ENCODE assay signal across 8 mouse cellular contexts in the genomic region with DNA sequence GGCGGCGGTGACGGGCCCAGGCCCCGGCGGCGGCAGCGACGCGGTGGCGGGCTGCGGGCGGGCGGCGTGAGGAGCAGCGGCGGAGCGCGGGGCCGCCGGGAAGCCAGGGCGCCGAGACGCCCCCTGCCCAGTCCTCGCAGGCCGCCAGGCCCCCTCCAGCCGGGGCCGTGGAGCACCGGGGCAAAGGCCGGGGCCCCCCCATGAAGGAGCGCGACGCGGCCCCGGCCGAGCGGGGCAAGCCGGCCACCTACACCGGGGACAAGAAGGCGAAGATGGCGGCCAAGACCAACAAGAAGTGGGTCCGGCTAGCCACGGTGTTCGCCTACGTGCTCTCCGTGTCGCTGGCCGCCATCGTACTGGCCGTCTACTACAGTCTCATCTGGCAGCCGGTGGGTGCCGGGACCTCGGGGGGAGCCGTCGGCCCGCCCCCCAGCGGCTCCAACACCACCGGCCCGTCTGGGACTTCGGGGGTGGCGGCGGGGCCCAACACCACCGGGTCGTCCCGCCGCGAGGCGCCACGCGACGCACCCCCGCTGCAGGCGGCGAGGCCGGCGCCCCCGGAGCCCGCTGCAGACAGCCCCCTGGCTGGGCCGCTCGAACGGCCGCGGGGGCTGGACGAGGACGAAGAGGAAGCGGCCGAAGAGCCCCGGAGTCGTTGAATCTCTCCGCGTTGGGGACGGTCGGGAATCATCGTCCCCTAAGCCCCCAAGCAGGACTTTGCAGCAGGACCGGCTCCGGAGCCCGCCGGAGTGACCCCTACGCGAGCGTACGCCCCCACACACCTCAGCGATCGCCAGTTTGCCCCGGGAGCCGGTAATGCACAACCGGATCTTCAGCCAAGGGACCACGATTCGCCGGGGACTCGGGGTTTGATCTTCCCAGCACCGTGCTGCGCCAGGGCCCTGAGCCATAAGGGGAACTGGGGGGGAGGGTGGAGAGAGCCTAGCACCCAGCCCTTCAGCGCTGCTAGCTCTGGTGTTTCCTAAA. TPM values are rescaled to one million over a fixed set of nuclear protein-coding genes. Genes with fewer than 3 reads are reported as not detected.
DNase-seq lines count a peak whose midpoint lies in the region; ATAC-seq lines count a peak whose summit lies in the region.

No protein-coding gene starts in this region.

- 0 out of 2 replicates have a peak, but pooled peaks have one; percentile 18 for ATAC-seq in erythroblast, adult 5-6 weeks (replicated peaks; ENCODE audit: low FRiP score, poor library complexity, severe bottlenecking)
- ATAC-seq in hindbrain, embryonic 15.5 days (ENCODE audit: low FRiP score, low read depth), result peak; percentile 49
- peak; percentile 37 for ATAC-seq in liver, embryonic 13.5 days (ENCODE audit: low read depth)
- ATAC-seq in neural tube, embryonic 14.5 days (ENCODE audit: low read depth), result peak; percentile 52

- H3K4me2 ChIP-seq in hindbrain, embryonic 15.5 days, result peak overlapping the region; percentile 93
- H3K4me2 ChIP-seq in liver, embryonic 13.5 days, result peak overlapping the region; percentile 100
- peak overlapping the region; percentile 91 for H3K4me2 ChIP-seq in neural tube, embryonic 14.5 days (ENCODE audit: low read depth, low read length)

- H3K9me3 ChIP-seq in hindbrain, embryonic 15.5 days, result no peaks in the 10 kb centered on the region
- no peaks in the 10 kb centered on the region for H3K9me3 ChIP-seq in liver, embryonic 13.5 days (replicated peaks)
- no peaks in the 10 kb centered on the region for H3K9me3 ChIP-seq in neural tube, embryonic 14.5 days (ENCODE audit: control insufficient read depth, low read length)

- WGBS in hindbrain, embryonic 15.5 days, result under 1% methylated on average over 108 of the region's 113 CpGs
- under 1% methylated on average over 109 of the region's 113 CpGs for WGBS in liver, embryonic 13.5 days (ENCODE audit: insufficient replicate concordance)
- under 1% methylated on average over 72 of the region's 113 CpGs for WGBS in neural tube, embryonic 14.5 days

- H3K27ac ChIP-seq in hindbrain, embryonic 15.5 days (replicated peaks), result peak overlapping the region; percentile 73
- peak overlapping the region; percentile 71 for H3K27ac ChIP-seq in liver, embryonic 13.5 days
- peak overlapping the region; percentile 73; the same call in 1 of the 2 replicates for H3K27ac ChIP-seq in neural tube, embryonic 14.5 days (ENCODE audit: low read depth, low read length)

- H3K4me1 ChIP-seq in hindbrain, embryonic 15.5 days (replicated peaks), result peaks cover 59% of the 10 kb centered on the region
- peaks cover 68% of the 10 kb centered on the region for H3K4me1 ChIP-seq in liver, embryonic 13.5 days (replicated peaks)
- H3K4me1 ChIP-seq in neural tube, embryonic 14.5 days (ENCODE audit: control insufficient read depth, insufficient read depth, low read length), result peaks cover 43% of the 10 kb centered on the region

- peak overlapping the region; percentile 88 for H3K9ac ChIP-seq in hindbrain, embryonic 15.5 days
- H3K9ac ChIP-seq in liver, embryonic 13.5 days, result peak overlapping the region; percentile 96
- peak overlapping the region; percentile 93 for H3K9ac ChIP-seq in neural tube, embryonic 14.5 days (replicated peaks; ENCODE audit: low read depth, low read length)

- H3K4me3 ChIP-seq in hindbrain, embryonic 15.5 days, result peak overlapping the region; percentile 83
- H3K4me3 ChIP-seq in liver, embryonic 13.5 days (replicated peaks), result peak overlapping the region; percentile 95
- H3K4me3 ChIP-seq in neural tube, embryonic 14.5 days (ENCODE audit: low read depth, low read length), result peak overlapping the region; percentile 83

- H3K27me3 ChIP-seq in hindbrain, embryonic 15.5 days, result peaks cover 13% of the 10 kb centered on the region; the same call in 1 of the 2 replicates
- peaks cover 12% of the 10 kb centered on the region for H3K27me3 ChIP-seq in liver, embryonic 13.5 days
- no peaks in the 10 kb centered on the region for H3K27me3 ChIP-seq in neural tube, embryonic 14.5 days (ENCODE audit: control insufficient read depth, insufficient read depth, low read length)

- intact Hi-C loops in left cerebral cortex, postnatal 4 days (cut with DNase I), result loop anchor here (5.0 to 10.0 kb wide), 2 partner anchors 44 to 139 kb away; a partner anchor contains a TSS

- no peaks in the 10 kb centered on the region for H3K36me3 ChIP-seq in hindbrain, embryonic 15.5 days
- H3K36me3 ChIP-seq in liver, embryonic 13.5 days, result peaks cover 20% of the 10 kb centered on the region
- no peaks in the 10 kb centered on the region for H3K36me3 ChIP-seq in neural tube, embryonic 14.5 days (ENCODE audit: control insufficient read depth, insufficient read depth, low read length)

- peak; percentile 44 for DNase-seq in left cerebral cortex, postnatal 4 days
- no peak for DNase-seq in left cerebral cortex, adult 11 months (ENCODE audit: low spot score)
- DNase-seq in adrenal gland, postnatal 14 days, result peak; percentile 62
- no peak for DNase-seq in liver, embryonic 13.5 days
- no peak for DNase-seq in urinary bladder, postnatal 4 days (ENCODE audit: low spot score in 2 of 2)

RNA-seq across cellular contexts. Expression of a gene that starts 0.7 kb away (rescaled TPM):
- total RNA-seq in left cerebral cortex, postnatal 4 days (2021), result 10 to 100 TPM; 17.8 to 19.7 TPM
- 28.8 and 30.0 TPM in 2 replicates for total RNA-seq in adrenal gland, postnatal 14 days (2021)
- 6.5 and 10.4 TPM in 2 replicates for total RNA-seq in erythroblast, adult 5-6 weeks (2015; ENCODE audit: low replicate concordance)
- 3.5 and 4.6 TPM in 2 replicates for total RNA-seq in erythroblast, adult 5-6 weeks (2017; ENCODE audit: low replicate concordance)
- polyA plus RNA-seq in hindbrain, embryonic 15.5 days (2015; fragmentation: Nextera tagmentation; extraction: Ambion mirVana), result 18.9 and 20.6 TPM in 2 replicates
- polyA plus RNA-seq in liver, embryonic 13.5 days (2015; fragmentation: Nextera tagmentation; extraction: Ambion mirVana), result 18.4 and 19.1 TPM in 2 replicates
- 29.4 and 32.3 TPM in 2 replicates for polyA plus RNA-seq in neural tube, embryonic 14.5 days (2014; fragmentation: Nextera tagmentation; extraction: Ambion mirVana)

RNA-seq across cellular contexts. Expression of a gene that starts 16.3 kb away (rescaled TPM):
- 1 to 10 TPM; 1.8 to 2.1 TPM for total RNA-seq in left cerebral cortex, postnatal 4 days (2021)
- total RNA-seq in adrenal gland, postnatal 14 days (2021), result 4.2 and 4.8 TPM in 2 replicates
- total RNA-seq in erythroblast, adult 5-6 weeks (2015; ENCODE audit: low replicate concordance), result not detected in 2 replicates
- total RNA-seq in erythroblast, adult 5-6 weeks (2017; ENCODE audit: low replicate concordance), result 0.17 TPM in 1 of 2 replicates, not detected in the other
- polyA plus RNA-seq in hindbrain, embryonic 15.5 days (2015; fragmentation: Nextera tagmentation; extraction: Ambion mirVana), result 1.0 and 1.5 TPM in 2 replicates
- 0.20 and 0.23 TPM in 2 replicates for polyA plus RNA-seq in liver, embryonic 13.5 days (2015; fragmentation: Nextera tagmentation; extraction: Ambion mirVana)
- polyA plus RNA-seq in neural tube, embryonic 14.5 days (2014; fragmentation: Nextera tagmentation; extraction: Ambion mirVana), result 0.60 and 0.64 TPM in 2 replicates

RNA-seq across cellular contexts. Expression of a gene that starts 18.0 kb away (rescaled TPM):
- 1 to 10 TPM; 1.8 to 2.1 TPM for total RNA-seq in left cerebral cortex, postnatal 4 days (2021)
- 1.1 and 8.7 TPM in 2 replicates for total RNA-seq in adrenal gland, postnatal 14 days (2021)
- total RNA-seq in erythroblast, adult 5-6 weeks (2015; ENCODE audit: low replicate concordance), result 30.7 and 38.9 TPM in 2 replicates
- 13.7 and 17.6 TPM in 2 replicates for total RNA-seq in erythroblast, adult 5-6 weeks (2017; ENCODE audit: low replicate concordance)
- polyA plus RNA-seq in hindbrain, embryonic 15.5 days (2015; fragmentation: Nextera tagmentation; extraction: Ambion mirVana), result 0.80 and 0.96 TPM in 2 replicates
- polyA plus RNA-seq in liver, embryonic 13.5 days (2015; fragmentation: Nextera tagmentation; extraction: Ambion mirVana), result 1.6 and 1.7 TPM in 2 replicates
- polyA plus RNA-seq in neural tube, embryonic 14.5 days (2014; fragmentation: Nextera tagmentation; extraction: Ambion mirVana), result 0.57 and 0.88 TPM in 2 replicates

RNA-seq across cellular contexts. Expression of a gene that starts 26.4 kb away (rescaled TPM):
- not detected for total RNA-seq in left cerebral cortex, postnatal 4 days (2021)
- total RNA-seq in adrenal gland, postnatal 14 days (2021), result not detected in 2 replicates
- not detected in 2 replicates for total RNA-seq in erythroblast, adult 5-6 weeks (2015; ENCODE audit: low replicate concordance)
- total RNA-seq in erythroblast, adult 5-6 weeks (2017; ENCODE audit: low replicate concordance), result not detected in 2 replicates
- not detected in 2 replicates for polyA plus RNA-seq in hindbrain, embryonic 15.5 days (2015; fragmentation: Nextera tagmentation; extraction: Ambion mirVana)
- polyA plus RNA-seq in liver, embryonic 13.5 days (2015; fragmentation: Nextera tagmentation; extraction: Ambion mirVana), result not detected in 2 replicates
- not detected in 2 replicates for polyA plus RNA-seq in neural tube, embryonic 14.5 days (2014; fragmentation: Nextera tagmentation; extraction: Ambion mirVana)

RNA-seq across cellular contexts. Expression of a gene that starts 33.3 kb away (rescaled TPM):
- 100 to 1,000 TPM; 109 to 128 TPM for total RNA-seq in left cerebral cortex, postnatal 4 days (2021)
- 26.3 and 28.1 TPM in 2 replicates for total RNA-seq in adrenal gland, postnatal 14 days (2021)
- not detected in 2 replicates for total RNA-seq in erythroblast, adult 5-6 weeks (2015; ENCODE audit: low replicate concordance)
- total RNA-seq in erythroblast, adult 5-6 weeks (2017; ENCODE audit: low replicate concordance), result 0.14 TPM in 1 of 2 replicates, not detected in the other
- 71.6 and 73.5 TPM in 2 replicates for polyA plus RNA-seq in hindbrain, embryonic 15.5 days (2015; fragmentation: Nextera tagmentation; extraction: Ambion mirVana)
- polyA plus RNA-seq in liver, embryonic 13.5 days (2015; fragmentation: Nextera tagmentation; extraction: Ambion mirVana), result 0.24 and 0.31 TPM in 2 replicates
- 59.4 and 66.8 TPM in 2 replicates for polyA plus RNA-seq in neural tube, embryonic 14.5 days (2014; fragmentation: Nextera tagmentation; extraction: Ambion mirVana)

Comparison
In these comparisons a context has a peak if more than half of its experiments do, and no peak if none do; other contexts are left out.
1. DNase-seq: peak in left cerebral cortex, postnatal 4 days (single experiment) and adrenal gland, postnatal 14 days (single experiment); none in left cerebral cortex, adult 11 months (single experiment), liver, embryonic 13.5 days (single experiment) and urinary bladder, postnatal 4 days (0 of 2).
2. Peak in every context shown above with its lines, with median percentiles within 50 percentile points of each other: ATAC-seq, H3K27ac ChIP-seq, H3K4me2 ChIP-seq, H3K4me3 ChIP-seq and H3K9ac ChIP-seq.